Mouse (Mus musculus) thymus, postnatal 0 days (tissue): Measurements from ENCODE around the gene Ccnl2. TPM values are rescaled to one million over a fixed set of nuclear protein-coding genes. Genes with fewer than 3 reads are reported as not detected.
"Not testable (repeated sequence)": the region's sequence is repeated elsewhere in the genome, so short reads cannot be mapped to it uniquely, and the experiment has no call there.

ENCODE experiments used
- DNase-seq: peaks from one replicate; pipeline ENCODE4 v3.0.0-alpha.2; 2015; ENCODE audit warnings: low spot score
- polyA plus RNA-seq: library from polyadenylated mRNA; unstranded; fragments of >200 nt; fragmentation: Nextera tagmentation; extraction: Ambion mirVana; gene quantifications from 2 replicates; pipeline ENCODE4 v1.2.1, GENCODE M21; 2015

The Ccnl2 gene
- 139 and 162 TPM in 2 replicates for polyA plus RNA-seq

DNA sequence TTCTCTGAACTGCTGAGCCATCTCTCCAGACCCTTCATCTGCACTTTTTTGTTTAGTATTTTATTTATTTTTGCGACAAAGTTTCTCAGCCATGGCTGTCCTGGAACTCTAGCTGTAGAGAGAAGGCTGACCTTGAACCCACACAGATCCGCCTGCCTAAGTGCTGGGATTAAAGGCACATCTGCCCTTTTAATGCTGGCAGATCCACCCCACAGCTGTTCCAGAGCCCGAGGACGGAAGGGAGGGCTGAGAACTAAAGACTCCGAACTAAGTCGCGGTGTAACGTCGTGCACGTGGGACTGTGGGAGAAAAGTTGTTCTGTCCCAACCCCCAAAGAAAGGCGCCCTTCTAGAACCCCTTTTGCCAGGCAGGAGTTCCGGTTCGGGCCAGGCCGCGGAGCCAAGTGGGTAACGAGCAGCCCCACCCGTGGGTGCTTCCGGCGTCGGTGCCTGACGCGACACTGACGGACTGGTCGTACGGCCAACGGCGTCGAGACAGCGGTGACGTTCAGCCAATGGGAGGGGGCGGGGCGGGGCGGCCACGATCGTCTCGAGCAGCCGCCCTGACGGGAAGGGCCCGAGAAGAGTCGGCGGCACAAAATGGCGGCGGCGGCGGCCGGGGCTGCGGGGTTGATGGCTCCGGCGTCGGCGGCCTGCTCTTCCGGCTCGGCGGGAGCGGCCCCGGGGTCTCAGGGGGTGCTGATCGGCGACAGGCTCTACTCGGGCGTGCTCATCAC lies at the start of gene Ccnl2:
Gene Ccnl2 (plus strand): TSS at position 561 of the 736 bp plus-strand sequence.
- DNase-seq: peak; percentile 98

DNA sequence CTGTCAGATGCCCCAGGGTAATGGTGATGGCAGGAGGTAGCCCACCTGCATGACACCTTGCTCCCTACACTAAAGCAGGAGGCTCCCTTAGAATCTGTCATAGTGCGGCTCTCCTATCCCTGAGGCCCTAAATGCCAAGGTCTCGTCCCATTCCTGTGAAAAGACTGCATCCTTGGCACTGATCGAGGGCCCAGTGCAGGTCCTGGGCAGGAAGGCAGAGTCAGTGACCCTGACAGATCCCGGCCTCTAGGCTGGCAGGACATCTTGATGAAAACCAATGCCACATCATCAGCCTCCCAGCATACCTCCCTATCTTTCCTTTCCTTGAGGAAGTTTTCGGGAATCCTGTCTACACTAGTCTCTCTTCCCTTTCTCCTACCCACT lies 42.8 kb upstream of the Ccnl2 start:
- DNase-seq: no peak

DNA sequence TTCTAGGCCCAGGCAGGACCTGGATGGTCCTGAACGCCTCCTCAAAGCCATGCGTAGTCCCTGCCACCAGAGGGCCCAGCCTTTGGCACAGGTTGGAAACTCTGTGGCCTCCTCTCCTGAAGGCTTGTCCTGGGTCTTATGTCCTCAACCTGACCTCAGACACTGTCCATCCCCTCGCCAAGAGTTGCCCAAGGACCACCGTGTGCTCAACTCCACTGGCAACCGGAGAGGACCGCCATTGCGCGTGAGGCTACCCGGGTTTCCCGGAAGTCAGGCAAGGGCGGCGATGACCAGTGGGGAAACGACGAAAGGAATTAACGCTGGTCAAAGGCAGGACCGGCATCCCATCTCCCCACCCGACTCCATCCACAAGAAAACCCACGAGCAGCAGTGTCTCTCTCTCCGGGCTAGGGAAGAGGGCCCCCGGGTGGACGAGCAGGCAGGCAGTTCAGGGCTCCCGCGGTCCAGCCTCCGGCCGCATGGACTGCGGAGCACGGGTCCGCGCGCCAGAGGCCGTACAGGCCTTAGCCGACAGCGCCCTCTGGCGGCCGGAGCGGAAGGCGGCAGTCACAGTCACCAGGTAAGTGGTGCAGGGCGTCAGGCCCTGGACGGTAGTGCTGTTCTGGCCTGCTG lies 42.3 kb upstream of the Ccnl2 start:
- DNase-seq: peak; percentile 74

DNA sequence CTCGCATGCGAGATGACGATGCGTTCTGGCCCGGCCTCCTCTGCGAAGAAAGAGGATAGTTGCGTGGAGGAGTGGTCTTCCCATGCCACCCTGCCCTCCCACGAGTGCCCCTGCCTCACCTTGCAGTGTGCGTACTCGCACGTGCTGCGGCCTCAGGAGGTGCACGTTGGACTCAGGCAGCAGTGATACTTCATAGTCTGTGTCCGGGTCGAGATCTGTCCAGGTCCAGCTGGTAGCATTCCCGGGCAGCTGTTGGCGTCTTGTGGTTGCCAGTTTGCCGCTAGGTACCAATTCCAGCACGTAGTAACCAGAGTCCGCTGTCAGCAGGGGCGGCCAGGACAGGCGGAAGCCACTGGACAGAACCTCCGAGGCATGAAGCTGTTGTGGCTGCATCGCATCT lies 41.7 kb upstream of the Ccnl2 start:
- DNase-seq: no peak

DNA sequence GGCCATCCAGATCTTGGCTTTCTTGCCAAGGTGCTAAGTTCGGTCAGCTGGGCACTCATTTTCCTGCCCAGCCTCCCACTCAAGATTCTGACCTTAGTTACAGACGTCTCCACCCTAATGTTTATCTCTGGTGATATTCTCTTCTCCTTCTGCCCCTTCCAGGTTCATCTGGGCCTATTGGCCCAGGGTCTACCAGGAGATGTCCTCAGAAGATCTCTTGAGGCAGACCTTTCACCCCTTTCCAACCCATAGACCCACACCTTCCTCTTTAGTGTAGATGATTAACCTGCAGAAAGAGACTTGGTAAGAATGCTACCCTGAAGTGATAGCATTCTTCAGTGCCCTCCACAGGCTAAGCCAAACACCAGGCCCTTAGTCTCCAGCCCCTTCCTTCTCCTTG lies 40.6 kb upstream of the Ccnl2 start:
- DNase-seq: no peak

DNA sequence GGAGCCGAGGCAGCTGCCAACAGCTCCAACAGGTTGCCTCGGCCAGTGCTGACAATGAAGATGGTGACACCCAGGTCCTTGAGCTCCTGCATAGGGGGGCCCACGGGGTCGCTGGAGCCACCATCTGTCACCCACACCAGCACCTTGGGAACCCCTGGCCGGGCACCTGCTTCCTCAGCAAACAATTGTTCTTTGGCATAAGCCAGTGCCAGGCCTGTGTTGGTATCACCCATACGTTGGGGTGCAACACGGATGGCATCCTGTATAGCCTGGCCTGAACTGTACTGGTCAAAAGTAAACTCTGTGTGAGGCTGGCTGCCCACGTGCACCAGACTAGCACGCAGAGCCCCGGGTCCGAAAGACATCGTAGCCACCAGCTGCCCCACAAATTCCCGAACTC lies 39.5 kb upstream of the Ccnl2 start:
- DNase-seq: no peak

DNA sequence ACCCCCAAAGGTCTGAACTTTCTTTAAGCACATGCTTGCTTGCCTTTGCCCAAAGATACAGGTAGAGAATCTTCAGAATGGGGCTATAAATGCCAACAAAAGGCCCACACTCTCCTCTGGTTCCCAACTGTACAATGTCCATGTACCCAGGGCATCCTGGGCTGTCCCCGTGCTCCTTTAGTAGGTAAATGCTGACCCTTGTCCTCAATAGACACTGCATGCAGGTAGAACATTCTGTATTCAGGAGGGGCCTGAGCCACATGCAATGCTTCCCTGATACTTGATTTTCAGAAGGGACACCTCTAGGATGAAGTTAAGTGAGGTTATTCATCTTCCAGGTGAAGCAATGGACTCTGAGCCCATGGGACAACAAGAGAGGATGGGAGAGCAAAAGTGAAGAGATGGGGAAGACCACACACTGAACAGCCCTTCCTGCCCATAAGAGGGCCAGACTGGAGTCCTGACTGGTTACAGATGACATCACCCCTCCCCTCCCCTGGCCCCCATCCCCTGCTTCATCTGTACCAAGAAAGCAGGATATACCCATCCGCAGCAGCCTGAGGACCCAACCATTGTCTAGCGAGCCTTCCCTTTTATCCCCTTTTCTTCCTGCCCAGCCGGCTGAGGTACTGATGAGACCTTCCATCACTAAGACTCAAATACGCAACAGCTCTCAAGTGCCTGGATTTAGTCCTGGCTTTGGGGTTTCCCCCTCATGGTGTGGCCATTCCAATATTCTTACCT lies 38.8 kb upstream of the Ccnl2 start:
- no peak for DNase-seq

DNA sequence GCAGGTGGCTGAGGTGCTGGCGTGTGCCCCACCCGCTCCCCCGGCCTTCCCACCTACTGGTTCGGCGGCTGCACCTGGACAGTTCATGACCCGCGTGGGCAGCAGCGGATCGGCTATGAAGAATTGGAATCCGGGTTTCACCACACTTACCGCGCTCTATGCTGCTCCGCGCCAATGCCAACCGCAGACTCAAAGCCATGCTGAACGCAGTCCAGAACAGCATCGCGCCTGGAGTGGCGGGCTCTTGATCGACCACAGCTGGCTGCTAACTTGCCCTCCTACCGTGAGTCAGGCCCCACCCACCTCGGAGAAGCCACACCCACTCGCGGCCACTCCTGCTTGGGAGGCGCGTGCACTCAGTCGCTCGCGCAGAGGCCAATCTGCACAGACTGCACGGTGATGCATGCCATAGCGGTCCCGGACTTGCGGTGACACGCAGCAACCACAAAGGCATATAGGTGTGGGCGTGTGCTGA lies 38.0 kb upstream of the Ccnl2 start, which contains the start of gene Vwa1:
Gene Vwa1 (minus strand): TSS at position 419 of the 475 bp plus-strand sequence.
- DNase-seq: peak; percentile 85

DNA sequence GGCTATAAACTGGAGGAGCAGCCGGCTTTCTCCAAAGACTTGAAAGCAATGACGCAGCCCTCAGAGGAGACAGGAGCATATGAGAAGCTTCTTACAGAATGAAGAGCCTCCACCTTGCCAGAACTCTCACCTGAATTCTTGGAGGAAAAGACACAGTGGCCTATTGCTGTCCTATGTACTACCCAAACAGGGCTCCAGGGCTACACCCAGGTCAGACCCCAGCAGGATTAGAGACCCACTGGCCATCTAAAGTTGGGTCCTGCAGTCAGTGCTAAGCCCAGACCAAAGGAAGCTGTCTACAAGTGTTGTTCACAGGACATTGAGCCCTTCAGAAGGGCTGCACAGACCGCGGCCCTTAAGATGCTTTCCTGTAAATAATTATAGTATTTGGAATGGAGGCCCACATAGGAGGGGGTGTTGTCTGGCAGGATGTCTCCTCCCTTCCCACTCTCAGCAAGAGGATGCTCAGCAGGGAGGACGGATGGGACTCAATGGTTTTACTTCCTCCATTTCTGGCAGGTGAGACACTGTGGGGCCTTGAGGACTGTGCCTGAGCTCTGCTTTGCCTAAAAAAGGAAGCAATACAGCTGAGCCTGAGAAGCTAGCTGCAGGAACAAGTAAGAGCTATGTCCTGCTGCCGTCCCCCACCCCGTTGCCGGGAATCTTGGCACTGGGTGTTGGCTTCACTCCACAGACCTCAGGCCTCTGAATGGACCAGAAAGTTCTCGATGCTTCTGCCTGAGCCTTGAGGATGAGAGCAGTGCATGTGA lies 37.1 kb upstream of the Ccnl2 start:
- DNase-seq: no peak

DNA sequence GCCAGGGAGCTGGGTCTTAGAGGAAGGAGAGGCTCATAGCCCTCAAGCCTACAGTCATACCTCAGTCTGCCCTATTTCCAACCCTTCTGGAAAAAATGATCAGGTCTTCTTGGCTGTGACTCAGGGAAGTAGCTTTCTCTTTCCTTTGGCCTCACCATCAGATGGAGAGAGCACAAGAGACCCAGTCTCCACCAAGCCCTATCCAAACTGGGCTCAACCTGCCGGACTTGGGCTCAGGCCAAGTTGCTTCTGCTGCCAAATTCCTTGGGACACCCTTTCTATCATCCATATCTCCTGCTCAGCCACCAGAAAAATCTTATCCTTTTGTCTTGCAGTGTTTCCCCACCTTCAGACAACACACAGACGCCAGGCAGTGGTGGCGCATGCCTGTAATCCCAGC lies 36.4 kb upstream of the Ccnl2 start:
- no peak for DNase-seq

DNA sequence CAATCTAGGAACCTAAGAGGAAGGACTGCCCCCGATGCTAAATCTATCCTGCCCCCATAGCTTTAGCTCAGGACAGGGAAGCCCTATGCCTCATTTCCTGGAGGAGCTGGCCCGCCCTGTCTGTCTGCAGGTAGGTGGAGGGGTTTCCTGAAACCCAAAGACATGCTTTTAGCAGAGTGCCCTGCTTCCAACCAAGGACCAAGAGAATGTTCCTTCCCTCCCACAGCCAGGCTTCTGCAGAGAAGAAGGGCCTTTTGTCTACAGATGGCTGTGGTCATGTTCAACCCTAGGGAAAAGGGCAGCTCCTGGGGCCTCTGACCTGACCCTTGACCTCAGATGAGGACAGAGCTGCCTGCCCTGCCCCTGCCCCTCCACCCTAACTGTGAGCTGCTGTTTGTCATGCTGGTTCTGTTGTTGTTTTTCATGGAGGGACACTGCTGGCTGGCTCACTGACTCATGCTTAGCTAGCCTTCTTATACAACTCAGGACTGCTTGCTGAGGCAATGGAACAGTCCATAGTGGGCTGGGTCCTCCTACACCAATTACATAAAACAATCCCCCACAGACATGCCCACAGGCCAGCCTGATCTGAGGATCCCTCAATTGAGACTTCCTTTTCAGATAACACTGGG lies 35.5 kb upstream of the Ccnl2 start:
- DNase-seq: no peak

DNA sequence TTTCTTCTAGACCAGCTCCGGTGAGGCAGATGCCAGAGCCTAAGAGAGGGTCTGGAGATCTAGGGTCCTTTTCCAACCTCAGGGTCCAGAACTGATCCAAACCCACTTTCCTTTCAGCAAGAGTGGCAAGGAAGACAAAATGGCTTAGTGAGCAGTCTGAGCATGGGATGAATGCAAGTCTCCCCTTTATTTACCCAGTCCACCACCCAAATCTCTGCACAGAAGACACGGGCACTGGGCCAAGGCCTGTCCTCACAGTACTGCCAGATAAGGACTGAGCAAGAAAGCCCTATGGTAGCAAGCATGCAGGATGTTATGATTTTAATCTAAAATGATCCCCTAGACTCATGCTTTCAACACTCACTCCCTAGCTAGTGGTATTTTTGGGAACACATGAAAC lies 34.5 kb upstream of the Ccnl2 start:
- no peak for DNase-seq

DNA sequence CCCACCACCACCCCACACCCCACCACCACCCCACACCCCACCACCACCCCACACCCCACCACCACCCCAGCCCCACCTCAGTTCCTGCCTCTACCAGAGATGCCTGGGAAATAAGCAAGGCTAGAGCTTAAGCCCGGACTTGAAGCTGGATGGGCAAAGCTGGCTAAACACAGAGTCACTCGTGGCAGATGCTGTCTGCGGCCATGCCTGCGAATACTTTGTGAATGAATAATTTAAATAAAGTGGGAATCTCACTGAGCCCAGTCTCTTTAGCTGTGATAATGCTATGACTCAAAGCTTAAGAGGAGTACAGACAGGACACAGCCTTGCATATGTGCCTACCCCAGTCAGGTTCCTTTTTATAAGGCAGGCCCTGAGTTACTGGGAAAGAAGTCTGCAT lies 32.8 kb upstream of the Ccnl2 start:
- no peak for DNase-seq

DNA sequence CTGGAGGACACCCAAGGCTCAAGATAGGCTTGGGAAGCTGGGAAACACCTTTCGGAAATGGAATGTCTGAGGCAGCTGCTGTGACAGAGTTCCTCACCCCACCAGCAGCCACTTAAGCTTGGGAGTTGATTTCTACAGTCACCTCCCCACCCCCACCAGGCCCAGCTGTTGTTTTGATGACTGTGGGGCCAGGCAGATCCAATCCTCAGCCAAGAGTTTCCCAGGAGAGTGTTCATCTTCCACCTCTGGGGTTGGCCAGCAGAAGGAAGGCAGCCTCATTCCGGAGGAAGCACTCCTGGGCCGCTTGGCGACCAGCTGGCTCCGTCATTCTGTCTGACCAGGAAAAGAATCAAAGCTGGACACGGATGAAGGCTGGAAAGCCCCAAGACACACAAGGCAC lies 31.4 kb upstream of the Ccnl2 start:
- no peak for DNase-seq

DNA sequence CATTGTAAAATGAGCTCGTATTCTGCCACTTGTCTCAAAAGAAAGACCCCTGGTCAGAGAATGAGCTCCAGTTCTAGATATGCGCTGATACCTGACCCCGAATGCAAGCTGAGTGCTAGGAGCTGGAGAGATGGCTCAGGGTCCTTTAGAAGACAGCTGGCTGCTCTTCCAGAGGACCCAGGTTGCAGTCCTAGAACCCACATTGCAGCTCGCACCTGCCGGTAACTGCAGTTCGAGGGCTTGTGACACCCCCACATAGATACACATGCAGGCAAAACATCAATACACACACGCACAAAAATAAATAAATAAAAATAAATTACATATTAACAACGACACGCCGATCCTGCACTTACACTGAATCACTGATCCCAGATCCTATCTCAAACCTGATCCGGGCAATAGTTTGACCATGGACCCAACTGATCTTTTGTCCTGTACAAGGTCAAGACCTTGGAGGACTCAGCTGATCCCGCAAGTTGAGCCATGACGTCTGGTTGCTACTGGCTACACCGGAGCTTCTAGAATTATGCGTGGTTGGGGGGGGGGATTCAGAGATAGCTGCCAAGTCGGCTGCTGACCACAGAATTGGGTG lies 28.7 kb upstream of the Ccnl2 start:
- no peak for DNase-seq

DNA sequence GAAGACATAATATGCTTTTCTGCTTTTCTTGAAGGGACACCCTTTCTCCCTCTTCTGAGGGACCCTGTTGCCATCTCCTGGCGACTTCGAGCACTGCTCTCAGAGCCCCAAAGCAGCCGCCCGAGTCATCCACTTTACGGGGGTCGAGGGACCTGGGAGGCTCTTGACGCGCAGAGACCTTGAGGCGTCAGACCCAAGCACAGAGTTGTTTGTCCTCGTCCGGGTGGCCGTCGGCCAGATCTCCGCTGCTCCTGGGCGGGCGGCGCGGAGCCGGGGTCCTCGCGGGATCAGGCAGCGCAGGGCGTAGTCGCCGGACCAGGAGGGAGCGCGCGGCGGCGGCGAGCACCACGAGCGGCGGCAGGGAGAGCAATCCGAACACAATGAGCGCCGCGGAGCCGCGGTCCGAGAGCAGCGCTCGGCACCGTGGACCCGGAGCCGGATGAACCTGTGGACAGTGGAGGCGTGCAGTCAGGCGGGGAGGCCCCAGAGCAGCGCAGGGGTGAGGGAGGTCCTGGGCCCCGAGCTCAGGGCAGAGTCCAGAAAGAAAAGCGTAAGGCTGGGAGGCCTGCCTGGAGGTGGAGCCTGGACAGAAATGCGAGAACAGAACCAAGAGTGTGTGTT lies 28.1 kb upstream of the Ccnl2 start:
- peak; percentile 76 for DNase-seq

DNA sequence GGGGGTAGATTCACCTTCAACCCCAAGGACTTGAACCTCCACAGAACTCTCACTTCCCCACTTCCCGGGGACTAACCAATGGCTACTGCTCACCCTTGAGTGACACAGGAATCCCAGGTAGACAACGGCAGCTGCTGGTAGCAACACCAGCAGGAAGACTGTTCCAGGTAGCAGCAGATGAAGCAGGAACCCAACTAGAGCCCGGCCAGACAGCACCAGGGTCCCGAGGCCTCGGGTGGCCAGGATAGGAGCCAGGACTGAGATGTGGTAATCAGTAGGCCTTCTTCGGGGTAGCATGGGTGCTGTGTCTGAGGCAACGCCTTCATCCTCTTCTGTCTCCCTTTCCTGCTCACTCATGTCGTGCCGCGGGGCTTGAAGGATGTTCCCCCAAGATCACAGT lies 27.0 kb upstream of the Ccnl2 start:
- no peak for DNase-seq

DNA sequence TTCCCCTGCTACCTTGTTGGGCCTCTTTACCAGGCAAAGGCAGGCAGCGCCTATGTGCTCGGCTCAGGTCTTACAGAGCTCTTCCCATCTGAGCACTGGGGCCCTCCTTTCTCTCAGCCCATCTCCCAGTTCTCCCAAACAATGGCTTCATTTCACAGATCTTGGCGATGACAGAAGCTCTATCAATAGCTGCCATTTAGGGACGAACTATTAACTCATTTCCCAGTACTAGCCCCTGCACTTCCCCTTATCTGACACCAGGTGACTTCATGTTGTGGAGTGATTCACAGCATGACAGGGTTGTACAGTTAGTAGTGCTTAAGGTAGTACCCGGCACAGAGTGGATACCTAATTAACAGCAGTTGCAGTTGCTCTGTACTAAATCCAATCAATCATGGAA lies 26.5 kb upstream of the Ccnl2 start, which contains the start of gene Tmem88b:
Gene Tmem88b (minus strand): TSS at position 56 of the 400 bp plus-strand sequence.
- no peak for DNase-seq

DNA sequence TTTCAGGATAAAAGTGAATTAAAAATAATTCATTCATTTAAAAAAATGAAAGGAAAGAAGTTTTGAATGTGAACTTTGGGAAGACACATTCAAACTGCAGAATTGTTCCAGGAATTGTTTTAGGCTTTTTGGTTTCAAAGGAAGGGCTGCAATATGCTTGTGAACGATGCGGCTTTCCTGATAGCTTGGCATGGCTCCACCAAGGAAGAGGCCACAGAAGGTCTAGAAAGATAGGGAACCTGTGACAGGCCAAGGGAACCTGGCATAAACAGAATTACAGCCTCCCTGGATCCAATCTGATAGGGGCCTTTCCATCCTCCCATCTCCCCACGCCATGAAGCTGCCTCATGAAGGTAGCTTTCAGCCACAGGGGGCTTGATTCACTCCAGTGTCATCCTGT lies 24.0 kb upstream of the Ccnl2 start:
- DNase-seq: no peak

DNA sequence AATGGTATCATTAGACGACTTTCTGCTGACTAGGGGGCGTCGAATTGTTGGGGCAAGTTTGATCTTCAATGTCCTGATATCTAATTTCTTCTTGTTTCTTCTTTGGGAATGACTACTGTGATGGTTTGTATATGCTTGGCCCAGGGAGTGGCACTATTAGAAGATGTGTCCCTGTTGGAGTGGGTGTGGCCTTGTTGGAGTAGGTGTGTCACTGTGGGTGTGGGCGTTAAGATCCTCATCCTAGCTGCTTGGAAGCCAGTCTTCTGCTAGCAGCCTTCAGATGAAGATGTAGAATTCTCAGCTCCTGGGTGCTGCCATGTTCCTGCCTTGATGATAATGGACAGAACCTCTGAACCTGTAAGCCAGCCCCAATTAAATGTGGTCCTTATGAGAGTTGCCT lies 23.5 kb upstream of the Ccnl2 start:
- DNase-seq: not testable (repeated sequence)
